Mouse (Mus musculus): ENCODE measurements around the gene Pbld1. TPM values are rescaled to one million over a fixed set of nuclear protein-coding genes. Genes with fewer than 3 reads are reported as not detected.

The Pbld1 gene
- polyA plus RNA-seq, 1 experiment from 2014 or later = 1.2 TPM

DNA sequence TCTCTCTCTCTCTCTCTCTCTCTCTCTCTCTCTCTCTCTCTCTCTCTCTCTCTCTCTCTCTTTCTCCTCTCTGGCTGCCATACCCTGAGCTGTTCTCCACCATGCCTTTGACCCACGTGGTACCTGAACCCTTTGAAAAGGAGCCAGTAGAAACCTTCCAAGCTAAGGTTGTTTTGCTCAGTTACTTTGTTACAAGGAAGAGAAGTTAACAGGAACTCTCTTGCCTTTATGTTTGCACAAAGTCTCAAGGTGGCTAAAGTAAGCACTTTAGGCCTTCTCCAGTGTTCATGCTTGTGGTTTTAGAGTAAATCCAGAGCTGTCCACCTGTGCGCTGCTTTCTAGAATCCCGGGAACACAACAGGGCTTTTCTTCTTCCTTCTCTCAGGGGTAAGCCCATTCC is 27.7 kb upstream of the Pbld1 start:
- Histone ChIP-seq H3K9me3 (ENCODE audit: control insufficient read depth, low read length) (no peaks in the 10 kb centered on the region), H3K4me3 (ENCODE audit: low read depth, low read length) (no peak overlapping the region), H3K9ac (ENCODE audit: low read depth, low read length) (no peak overlapping the region), H3K27me3 (ENCODE audit: control insufficient read depth, insufficient read depth, low read length) (no peaks in the 10 kb centered on the region), H3K4me2 (replicated peaks; ENCODE audit: low read depth, low read length) (no peak overlapping the region), H3K4me1 (replicated peaks; ENCODE audit: control insufficient read depth, insufficient read depth, low read length) (no peaks in the 10 kb centered on the region; the same call in 1 of the 2 replicates), H3K27ac (ENCODE audit: low read depth, low read length) (no peak overlapping the region), H3K36me3 (ENCODE audit: control insufficient read depth, insufficient read depth, low read length) (no peaks in the 10 kb centered on the region)
- DNase-seq (ENCODE audit: low spot score) (no peak), ATAC-seq (ENCODE audit: low FRiP score) (no peak)
- 83% methylated on average over 3 of the region's 3 CpGs for WGBS

DNA sequence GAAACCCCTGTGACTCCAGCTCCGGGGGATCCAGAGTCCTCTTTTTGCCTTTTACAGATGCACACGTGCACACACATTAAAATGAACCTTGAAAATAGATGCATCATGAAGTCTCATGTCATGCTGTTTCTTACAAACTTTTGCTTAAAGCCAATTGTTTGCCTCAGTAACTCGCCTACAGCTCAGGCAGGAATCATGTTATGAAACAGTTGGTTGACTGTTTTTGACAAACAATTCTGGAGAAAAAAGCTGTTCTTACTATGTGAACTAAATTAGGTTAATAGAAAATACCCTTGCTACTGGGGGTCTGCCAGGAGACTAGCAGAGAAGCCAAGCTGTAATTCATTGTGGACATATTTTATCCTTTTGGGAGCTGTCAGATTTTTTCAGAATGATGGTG is 27.0 kb upstream of the Pbld1 start:
- ATAC-seq (ENCODE audit: low FRiP score) (no peak), DNase-seq (ENCODE audit: low spot score) (no peak)
- no peak overlapping the region for H3K27ac ChIP-seq (ENCODE audit: low read depth, low read length)
- no peaks in the 10 kb centered on the region for H3K27me3 ChIP-seq (ENCODE audit: control insufficient read depth, insufficient read depth, low read length)
- no peaks in the 10 kb centered on the region; the same call in 1 of the 2 replicates for H3K4me1 ChIP-seq (replicated peaks; ENCODE audit: control insufficient read depth, insufficient read depth, low read length)
- H3K9me3 ChIP-seq (ENCODE audit: control insufficient read depth, low read length) = no peaks in the 10 kb centered on the region
- H3K36me3 ChIP-seq (ENCODE audit: control insufficient read depth, insufficient read depth, low read length) = no peaks in the 10 kb centered on the region
- no peak overlapping the region for H3K4me3 ChIP-seq (ENCODE audit: low read depth, low read length)
- H3K9ac ChIP-seq (ENCODE audit: low read depth, low read length) = no peak overlapping the region
- 76% methylated on average over 3 of the region's 3 CpGs for WGBS
- H3K4me2 ChIP-seq (replicated peaks; ENCODE audit: low read depth, low read length) = no peak overlapping the region

DNA sequence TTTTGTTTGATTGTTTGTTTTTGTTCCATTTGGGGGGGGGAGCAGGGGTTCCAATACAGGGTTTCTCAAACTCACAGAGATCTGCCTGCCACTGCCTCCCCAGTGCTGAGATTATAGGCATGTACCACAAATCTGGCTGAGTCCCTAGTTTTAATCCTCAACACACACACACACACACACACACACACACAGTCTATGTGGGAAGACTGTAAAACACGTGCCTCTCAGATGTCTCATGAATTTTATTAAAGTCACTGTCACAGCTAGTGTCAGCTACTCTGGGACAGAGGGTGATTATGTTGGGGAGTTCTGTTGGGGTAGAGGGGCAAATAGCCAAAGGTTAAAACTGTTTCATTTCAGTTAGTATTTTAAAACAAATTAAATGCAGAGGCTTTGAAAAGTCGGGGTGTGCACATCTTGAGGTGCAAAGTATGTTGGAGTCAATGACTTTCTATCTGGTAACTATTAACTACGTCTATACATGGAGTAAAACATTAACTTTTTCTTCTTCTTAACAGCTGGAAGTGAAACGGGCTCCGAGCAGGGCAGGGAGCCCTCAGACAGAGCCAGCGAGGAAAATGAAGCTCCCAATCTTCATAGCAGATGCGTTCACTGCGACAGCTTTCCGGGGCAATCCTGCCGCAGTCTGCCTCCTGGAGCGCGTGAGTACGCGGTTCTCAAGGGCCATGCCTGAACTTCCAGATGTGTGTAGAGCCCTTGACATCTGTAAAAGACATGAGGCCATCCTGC is 21.2 kb upstream of the Pbld1 start:
- DNase-seq (ENCODE audit: low spot score) (no peak), ATAC-seq (ENCODE audit: low FRiP score) (no peak)
- Histone ChIP-seq H3K9me3 (ENCODE audit: control insufficient read depth, low read length) (no peaks in the 10 kb centered on the region), H3K4me3 (ENCODE audit: low read depth, low read length) (no peak overlapping the region), H3K36me3 (ENCODE audit: control insufficient read depth, insufficient read depth, low read length) (no peaks in the 10 kb centered on the region), H3K4me1 (replicated peaks; ENCODE audit: control insufficient read depth, insufficient read depth, low read length) (no peaks in the 10 kb centered on the region), H3K27me3 (ENCODE audit: control insufficient read depth, insufficient read depth, low read length) (no peaks in the 10 kb centered on the region), H3K27ac (ENCODE audit: low read depth, low read length) (no peak overlapping the region), H3K4me2 (replicated peaks; ENCODE audit: low read depth, low read length) (no peak overlapping the region), H3K9ac (ENCODE audit: low read depth, low read length) (no peak overlapping the region)
- WGBS = 67% methylated on average over 14 of the region's 14 CpGs

DNA sequence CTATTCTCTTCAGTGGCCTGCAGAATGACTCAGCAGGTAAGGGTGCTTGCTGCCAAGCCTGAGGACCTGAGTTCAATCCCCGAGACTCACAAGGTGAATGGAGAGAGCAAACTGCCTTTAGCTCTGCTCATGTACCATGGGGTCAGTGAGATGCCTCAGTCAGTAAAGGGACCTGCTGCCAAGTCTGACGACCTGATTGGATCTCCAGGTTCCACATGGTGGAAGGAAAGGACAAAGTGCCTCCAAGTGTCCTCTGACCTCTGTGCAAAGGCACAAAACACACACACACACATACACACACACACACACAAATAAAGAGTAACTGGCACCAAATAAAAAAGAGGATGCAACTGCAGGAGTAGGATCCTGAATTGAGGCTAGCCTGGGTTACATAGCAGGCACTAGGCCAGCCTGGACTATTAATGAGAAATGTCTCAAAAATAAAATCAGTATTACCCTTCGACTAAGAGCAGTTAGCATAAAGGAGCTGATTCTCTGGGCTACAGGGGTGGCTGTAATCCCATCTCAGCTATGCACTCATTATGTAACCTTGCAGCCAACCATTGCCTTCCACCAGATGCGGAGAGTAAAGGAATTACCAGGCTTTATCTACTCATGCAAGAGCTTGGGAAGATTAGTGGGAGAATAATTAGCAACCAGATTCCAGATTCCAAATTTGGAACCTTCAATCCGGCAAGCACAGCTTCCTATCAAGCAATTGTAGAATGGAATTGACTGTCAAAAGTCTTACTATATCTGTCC is 19.9 kb upstream of the Pbld1 start:
- Histone ChIP-seq H3K36me3 (ENCODE audit: control insufficient read depth, insufficient read depth, low read length) (no peaks in the 10 kb centered on the region), H3K4me2 (replicated peaks; ENCODE audit: low read depth, low read length) (no peak overlapping the region), H3K4me1 (replicated peaks; ENCODE audit: control insufficient read depth, insufficient read depth, low read length) (no peaks in the 10 kb centered on the region), H3K27me3 (ENCODE audit: control insufficient read depth, insufficient read depth, low read length) (no peaks in the 10 kb centered on the region), H3K27ac (ENCODE audit: low read depth, low read length) (no peak overlapping the region), H3K9me3 (ENCODE audit: control insufficient read depth, low read length) (no peaks in the 10 kb centered on the region), H3K9ac (ENCODE audit: low read depth, low read length) (no peak overlapping the region), H3K4me3 (ENCODE audit: low read depth, low read length) (no peak overlapping the region)
- ATAC-seq (ENCODE audit: low FRiP score) = no peak
- 84% methylated on average over 5 of the region's 5 CpGs for WGBS
- no peak for DNase-seq (ENCODE audit: low spot score)

DNA sequence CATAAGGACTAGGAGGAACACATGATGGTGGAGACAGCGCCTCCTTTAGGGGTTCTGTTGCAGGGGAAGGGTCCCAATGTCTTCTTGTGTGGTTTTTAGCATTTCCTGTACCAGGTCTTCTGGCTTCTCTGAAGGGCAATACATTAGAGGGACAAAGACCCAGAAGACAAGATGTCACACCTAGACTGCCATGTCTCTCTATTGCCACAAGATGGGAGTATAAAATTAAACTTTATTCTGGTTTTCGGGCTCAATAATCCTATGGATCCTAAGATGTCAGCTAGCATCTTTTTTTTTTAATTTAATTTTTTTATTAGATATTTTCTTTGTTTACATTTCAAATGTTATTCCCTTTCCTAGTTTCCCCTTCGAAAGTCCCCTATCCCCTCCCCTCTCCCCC is 16.8 kb upstream of the Pbld1 start:
- no peak overlapping the region for H3K4me2 ChIP-seq (replicated peaks; ENCODE audit: low read depth, low read length)
- no peaks in the 10 kb centered on the region for H3K27me3 ChIP-seq (ENCODE audit: control insufficient read depth, insufficient read depth, low read length)
- H3K4me3 ChIP-seq (ENCODE audit: low read depth, low read length) = no peak overlapping the region
- no peaks in the 10 kb centered on the region for H3K36me3 ChIP-seq (ENCODE audit: control insufficient read depth, insufficient read depth, low read length)
- H3K27ac ChIP-seq (ENCODE audit: low read depth, low read length) = no peak overlapping the region
- WGBS = 71% methylated on average over 3 of the region's 3 CpGs
- ATAC-seq (ENCODE audit: low FRiP score) = no peak
- no peak for DNase-seq (ENCODE audit: low spot score)
- H3K4me1 ChIP-seq (replicated peaks; ENCODE audit: control insufficient read depth, insufficient read depth, low read length) = no peaks in the 10 kb centered on the region
- H3K9ac ChIP-seq (ENCODE audit: low read depth, low read length) = no peak overlapping the region
- no peaks in the 10 kb centered on the region for H3K9me3 ChIP-seq (ENCODE audit: control insufficient read depth, low read length)

DNA sequence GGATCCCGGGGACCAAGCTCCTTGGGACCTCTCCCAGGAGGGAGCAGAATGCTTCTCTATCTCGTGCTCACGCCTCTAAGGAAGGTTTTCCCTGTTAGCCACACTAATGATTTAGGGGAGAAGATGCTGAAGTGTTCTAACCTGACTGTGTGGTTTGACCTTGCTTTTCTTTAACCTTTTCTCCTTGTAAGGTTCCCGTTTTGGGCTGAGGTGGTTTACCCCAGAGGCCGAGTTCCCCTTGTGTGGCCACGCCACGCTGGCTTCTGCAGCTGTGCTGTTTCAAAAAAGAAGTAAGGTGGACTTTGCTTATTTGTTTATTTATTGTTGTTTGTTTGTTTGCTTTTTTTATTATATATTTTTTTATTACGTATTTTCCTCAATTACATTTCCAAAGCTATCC is 12.2 kb upstream of the Pbld1 start:
- Histone ChIP-seq H3K9ac (ENCODE audit: low read depth, low read length) (no peak overlapping the region), H3K36me3 (ENCODE audit: control insufficient read depth, insufficient read depth, low read length) (no peaks in the 10 kb centered on the region), H3K9me3 (ENCODE audit: control insufficient read depth, low read length) (no peaks in the 10 kb centered on the region), H3K27ac (ENCODE audit: low read depth, low read length) (no peak overlapping the region), H3K27me3 (ENCODE audit: control insufficient read depth, insufficient read depth, low read length) (no peaks in the 10 kb centered on the region), H3K4me1 (replicated peaks; ENCODE audit: control insufficient read depth, insufficient read depth, low read length) (no peaks in the 10 kb centered on the region), H3K4me2 (replicated peaks; ENCODE audit: low read depth, low read length) (no peak overlapping the region), H3K4me3 (ENCODE audit: low read depth, low read length) (no peak overlapping the region)
- DNase-seq (ENCODE audit: low spot score) (no peak), ATAC-seq (ENCODE audit: low FRiP score) (no peak)
- WGBS = 93% methylated on average over 8 of the region's 8 CpGs

DNA sequence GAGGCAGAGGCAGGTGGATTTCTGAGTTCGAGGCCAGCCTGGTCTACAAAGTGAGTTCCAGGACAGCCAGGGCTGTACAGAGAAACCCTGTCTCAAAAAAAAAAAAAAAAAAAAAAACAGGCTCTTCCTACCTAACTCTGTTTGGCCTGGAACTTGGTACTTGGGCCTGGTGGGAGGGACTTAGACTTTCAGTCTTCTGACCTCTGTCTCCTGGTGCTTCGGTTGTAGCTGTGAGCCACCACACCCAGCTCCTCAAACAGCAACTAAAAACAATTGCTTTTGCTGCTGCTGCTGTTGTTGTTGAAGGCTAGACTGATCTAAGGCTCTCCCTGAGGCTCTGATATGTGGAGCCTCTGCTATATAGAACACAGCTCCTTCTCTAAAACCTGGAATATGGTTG is 10.9 kb upstream of the Pbld1 start:
- Histone ChIP-seq H3K9ac (ENCODE audit: low read depth, low read length) (no peak overlapping the region), H3K27ac (ENCODE audit: low read depth, low read length) (no peak overlapping the region), H3K9me3 (ENCODE audit: control insufficient read depth, low read length) (no peaks in the 10 kb centered on the region), H3K4me3 (ENCODE audit: low read depth, low read length) (no peak overlapping the region), H3K36me3 (ENCODE audit: control insufficient read depth, insufficient read depth, low read length) (no peaks in the 10 kb centered on the region), H3K4me2 (replicated peaks; ENCODE audit: low read depth, low read length) (no peak overlapping the region), H3K4me1 (replicated peaks; ENCODE audit: control insufficient read depth, insufficient read depth, low read length) (no peaks in the 10 kb centered on the region), H3K27me3 (ENCODE audit: control insufficient read depth, insufficient read depth, low read length) (no peaks in the 10 kb centered on the region)
- DNase-seq (ENCODE audit: low spot score) (no peak), ATAC-seq (ENCODE audit: low FRiP score) (no peak)
- 89% methylated on average over 1 of the region's 2 CpGs for WGBS

DNA sequence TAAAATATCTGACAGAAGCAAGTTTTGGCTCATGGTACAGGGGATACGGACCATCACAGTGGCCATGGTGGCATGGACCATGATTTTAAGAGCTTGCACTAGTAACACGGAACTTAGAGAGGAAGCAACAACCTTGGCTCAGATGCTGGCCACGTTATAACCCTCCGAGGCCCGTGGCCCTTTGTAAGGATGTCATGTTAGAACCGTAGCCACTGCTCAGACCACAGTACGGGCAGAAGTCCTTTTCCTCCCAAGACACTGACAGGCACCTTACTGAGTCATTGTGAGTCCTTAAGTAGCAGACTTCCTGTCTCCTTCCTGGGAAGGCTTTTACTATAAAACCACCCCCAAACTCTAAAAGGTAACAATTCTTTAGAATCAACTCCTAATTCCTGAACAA is 8.7 kb upstream of the Pbld1 start:
- WGBS = 83% methylated on average over 7 of the region's 7 CpGs

DNA sequence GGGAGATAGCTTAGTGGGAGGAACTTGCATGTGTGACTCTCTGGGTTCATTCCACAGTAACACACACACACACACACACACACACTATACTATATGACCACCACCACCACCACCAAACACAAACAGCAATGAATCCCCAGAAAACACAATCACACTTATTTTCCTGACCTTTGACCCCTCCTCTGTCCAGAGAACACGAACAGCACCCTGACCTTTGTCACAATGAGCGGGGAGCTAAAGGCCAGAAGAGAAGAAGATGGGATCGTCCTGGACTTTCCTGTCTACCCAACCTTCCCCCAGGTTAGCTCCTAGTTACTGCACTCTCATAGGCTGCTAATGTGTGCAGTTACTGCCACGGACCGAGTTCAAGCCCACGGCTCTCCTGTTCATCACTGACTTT is 8.0 kb upstream of the Pbld1 start:
- no peak for ATAC-seq (ENCODE audit: low FRiP score)

More for the DNA sequence above, 8.7 kb upstream of the Pbld1 start:
- Histone ChIP-seq H3K4me3 (ENCODE audit: low read depth, low read length) (no peak overlapping the region), H3K4me2 (replicated peaks; ENCODE audit: low read depth, low read length) (no peak overlapping the region), H3K9ac (ENCODE audit: low read depth, low read length) (no peak overlapping the region), H3K9me3 (ENCODE audit: control insufficient read depth, low read length) (no peaks in the 10 kb centered on the region), H3K27me3 (ENCODE audit: control insufficient read depth, insufficient read depth, low read length) (no peaks in the 10 kb centered on the region), H3K27ac (ENCODE audit: low read depth, low read length) (no peak overlapping the region), H3K36me3 (ENCODE audit: control insufficient read depth, insufficient read depth, low read length) (no peaks in the 10 kb centered on the region), H3K4me1 (replicated peaks; ENCODE audit: control insufficient read depth, insufficient read depth, low read length) (no peaks in the 10 kb centered on the region)
- no peak for DNase-seq (ENCODE audit: low spot score)
- ATAC-seq (ENCODE audit: low FRiP score) = no peak

More for the DNA sequence above, 8.0 kb upstream of the Pbld1 start:
- H3K4me3 ChIP-seq (ENCODE audit: low read depth, low read length) = no peak overlapping the region
- no peaks in the 10 kb centered on the region for H3K9me3 ChIP-seq (ENCODE audit: control insufficient read depth, low read length)
- WGBS = 88% methylated on average over 6 of the region's 6 CpGs
- no peak overlapping the region for H3K27ac ChIP-seq (ENCODE audit: low read depth, low read length)
- no peaks in the 10 kb centered on the region for H3K27me3 ChIP-seq (ENCODE audit: control insufficient read depth, insufficient read depth, low read length)
- H3K9ac ChIP-seq (ENCODE audit: low read depth, low read length) = no peak overlapping the region
- H3K4me2 ChIP-seq (replicated peaks; ENCODE audit: low read depth, low read length) = no peak overlapping the region
- DNase-seq (ENCODE audit: low spot score) = no peak
- H3K4me1 ChIP-seq (replicated peaks; ENCODE audit: control insufficient read depth, insufficient read depth, low read length) = no peaks in the 10 kb centered on the region
- H3K36me3 ChIP-seq (ENCODE audit: control insufficient read depth, insufficient read depth, low read length) = no peaks in the 10 kb centered on the region

Measured in hindbrain, embryonic 11.5 days (tissue).